Mouse (Mus musculus) liver, embryonic 16.5 days (tissue): ENCODE results near the gene Iqcg. TPM values are rescaled to one million over a fixed set of nuclear protein-coding genes. Genes with fewer than 3 reads are reported as not detected.

Source experiments
- ATAC-seq: fragments of 200-750 bp; cut with Nextera tagmentation; 2 replicates; pipeline ENCODE4 v1.8.0; 2017; ENCODE audit warnings: low read depth, mild to moderate bottlenecking, moderate number of reproducible peaks, moderate library complexity
- H3K27ac ChIP-seq: fragments of 300-500 bp; sonication (generic); 2 replicates; pipeline ENCODE4 v1.5.1; 2014; ENCODE audit warnings: mild to moderate bottlenecking, low read length
- H3K27me3 ChIP-seq: fragments of 300-500 bp; sonication (generic); 2 replicates; pipeline ENCODE4 v1.6.1; 2014; ENCODE audit warnings: low read depth, low read length, mixed read lengths; ENCODE audit not compliant: control insufficient read depth, insufficient read depth
- H3K36me3 ChIP-seq: fragments of 300-500 bp; sonication (generic); 2 replicates; pipeline ENCODE4 v1.6.1; 2014; ENCODE audit warnings: mild to moderate bottlenecking; ENCODE audit not compliant: control insufficient read depth, insufficient read depth
- H3K4me1 ChIP-seq: fragments of 300-500 bp; sonication (generic); 2 replicates; pipeline ENCODE4 v1.6.1; 2014; ENCODE audit warnings: low read depth, low read length, mixed read lengths; ENCODE audit not compliant: control insufficient read depth
- H3K4me2 ChIP-seq: fragments of 300-500 bp; sonication (generic); 2 replicates; pipeline ENCODE4 v1.6.1; 2014; ENCODE audit warnings: low read depth, low read length, mixed read lengths
- H3K4me3 ChIP-seq: fragments of 300-500 bp; sonication (generic); 2 replicates; pipeline ENCODE4 v1.5.1; 2014; ENCODE audit warnings: low read depth, mild to moderate bottlenecking, low read length
- H3K9ac ChIP-seq: fragments of 300-500 bp; sonication (generic); 2 replicates; pipeline ENCODE4 v1.6.1; 2014; ENCODE audit warnings: low read depth, low read length
- H3K9me3 ChIP-seq: fragments of 300-500 bp; sonication (generic); replicated peaks from 2 replicates; pipeline ENCODE4 v1.6.1; 2016; ENCODE audit warnings: low read length; ENCODE audit not compliant: control insufficient read depth
- WGBS: fragments of 180-500 bp; shearing (Covaris S2); extraction: QIAGEN DNeasy Blood & Tissue Kit; methylation state at CpG from one replicate; pipeline ENCODE4 v1.1.7; 2014; ENCODE audit not compliant: insufficient replicate concordance; 5-methylcytosine and 5-hydroxymethylcytosine counted together
- polyA plus RNA-seq: library from polyadenylated mRNA; unstranded; fragments of >200 nt; fragmentation: Nextera tagmentation; extraction: Ambion mirVana; gene quantifications from 2 replicates; pipeline ENCODE4 v1.2.1, GENCODE M21; 2015

Iqcg gene
- polyA plus RNA-seq, 1 experiment from 2014 or later = 0.85 TPM

DNA sequence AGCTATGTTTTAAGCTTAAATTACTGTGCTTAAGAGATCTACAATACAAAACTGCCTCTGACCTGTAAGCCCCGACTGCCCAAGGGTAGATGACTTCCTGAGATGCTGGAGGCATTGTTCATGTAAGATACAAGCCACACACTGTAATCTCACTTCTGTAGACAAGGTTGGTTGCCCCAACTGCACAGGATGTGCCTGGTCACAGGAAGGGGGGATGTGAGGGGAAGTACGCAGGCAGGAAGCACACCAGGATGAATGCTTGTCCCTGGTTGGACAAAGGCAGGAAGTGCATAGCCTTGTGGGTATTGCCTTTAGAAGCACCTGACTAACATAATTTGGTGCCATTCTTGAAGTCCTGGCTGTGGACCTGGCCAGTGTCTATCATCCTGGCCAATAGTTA, 12.8 kb downstream of the Iqcg start:
- Histone ChIP-seq H3K9ac (no peak overlapping the region), H3K4me1 (no peaks in the 10 kb centered on the region), H3K36me3 (no peaks in the 10 kb centered on the region), H3K4me2 (no peak overlapping the region), H3K4me3 (no peak overlapping the region), H3K27me3 (no peaks in the 10 kb centered on the region), H3K27ac (no peak overlapping the region), H3K9me3 (no peaks in the 10 kb centered on the region)
- 20% methylated on average over 2 of the region's 2 CpGs for WGBS
- no peak for ATAC-seq

DNA sequence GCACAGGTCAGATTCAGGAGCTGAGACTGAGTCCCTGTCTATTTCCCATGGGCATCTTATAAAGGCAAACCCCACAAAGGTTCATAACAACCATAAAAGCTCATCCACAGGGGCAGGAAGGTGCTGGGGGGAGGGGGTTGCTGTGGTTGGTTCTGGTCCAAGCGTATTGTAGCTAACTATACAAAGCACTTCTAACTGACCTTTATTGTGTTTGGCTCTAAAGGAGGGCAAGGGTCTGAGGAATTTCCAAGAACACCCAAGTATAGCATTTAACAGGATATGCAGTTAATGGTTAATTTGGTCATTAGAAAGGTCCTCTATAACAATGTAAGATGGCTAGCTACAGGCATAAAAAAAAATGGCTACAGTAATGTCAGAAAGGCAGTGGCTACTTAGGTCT, 13.3 kb downstream of the Iqcg start:
- 56% methylated on average over 1 of the region's 1 CpGs for WGBS
- no peaks in the 10 kb centered on the region for H3K27me3 ChIP-seq
- no peaks in the 10 kb centered on the region for H3K9me3 ChIP-seq
- H3K27ac ChIP-seq = no peak overlapping the region
- no peaks in the 10 kb centered on the region for H3K36me3 ChIP-seq
- ATAC-seq = no peak
- no peaks in the 10 kb centered on the region for H3K4me1 ChIP-seq
- H3K4me3 ChIP-seq = no peak overlapping the region
- no peak overlapping the region for H3K9ac ChIP-seq
- no peak overlapping the region for H3K4me2 ChIP-seq

DNA sequence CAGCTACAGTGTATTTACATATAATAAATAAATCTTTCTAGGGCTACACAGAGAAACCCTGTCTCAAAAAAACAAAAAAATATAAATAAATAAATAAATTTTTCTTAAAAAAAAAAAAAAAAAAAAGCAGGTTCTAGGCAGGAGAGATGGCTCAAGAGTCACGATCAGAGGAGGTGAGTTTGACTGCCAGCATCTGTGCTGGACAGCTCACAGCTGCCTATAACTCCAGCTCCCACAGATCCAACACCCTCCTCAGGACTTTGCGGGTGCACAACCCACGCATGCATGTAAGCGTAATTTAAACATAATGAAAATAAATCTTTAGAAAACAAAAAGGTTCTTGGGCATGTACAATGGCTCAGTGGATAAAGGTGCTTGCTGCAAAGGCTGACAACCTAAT, 20.0 kb downstream of the Iqcg start:
- H3K27me3 ChIP-seq = no peaks in the 10 kb centered on the region
- H3K4me3 ChIP-seq = no peak overlapping the region
- H3K36me3 ChIP-seq = no peaks in the 10 kb centered on the region
- no peak for ATAC-seq
- no peaks in the 10 kb centered on the region for H3K4me1 ChIP-seq
- 79% methylated on average over 4 of the region's 4 CpGs for WGBS
- H3K9me3 ChIP-seq = no peaks in the 10 kb centered on the region
- H3K4me2 ChIP-seq = no peak overlapping the region
- H3K27ac ChIP-seq = no peak overlapping the region
- H3K9ac ChIP-seq = no peak overlapping the region

DNA sequence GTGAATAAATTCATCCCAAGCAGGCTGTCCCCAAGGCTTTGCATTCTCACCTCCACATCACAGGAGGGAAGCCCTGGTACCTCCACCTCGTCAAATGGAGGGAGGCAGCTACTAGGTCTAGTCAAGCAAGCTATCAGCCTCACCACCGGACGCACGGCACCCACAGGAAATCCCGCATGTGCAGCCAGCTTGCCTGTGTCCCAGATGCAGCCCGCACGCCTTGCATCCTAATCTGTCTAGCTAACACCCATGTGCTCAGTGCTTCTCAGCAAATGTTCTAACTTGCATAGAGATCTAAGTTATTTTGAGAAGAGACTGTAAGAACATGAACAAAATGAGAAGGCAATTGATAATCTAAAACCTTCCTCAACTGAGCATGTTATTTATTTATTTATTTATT, 29.7 kb downstream of the Iqcg start:
- 37% methylated on average over 7 of the region's 7 CpGs for WGBS
- Histone ChIP-seq H3K4me2 (no peak overlapping the region), H3K36me3 (no peaks in the 10 kb centered on the region), H3K27me3 (no peaks in the 10 kb centered on the region), H3K4me1 (no peaks in the 10 kb centered on the region), H3K27ac (no peak overlapping the region), H3K4me3 (no peak overlapping the region), H3K9ac (no peak overlapping the region), H3K9me3 (no peaks in the 10 kb centered on the region)
- ATAC-seq = no peak

DNA sequence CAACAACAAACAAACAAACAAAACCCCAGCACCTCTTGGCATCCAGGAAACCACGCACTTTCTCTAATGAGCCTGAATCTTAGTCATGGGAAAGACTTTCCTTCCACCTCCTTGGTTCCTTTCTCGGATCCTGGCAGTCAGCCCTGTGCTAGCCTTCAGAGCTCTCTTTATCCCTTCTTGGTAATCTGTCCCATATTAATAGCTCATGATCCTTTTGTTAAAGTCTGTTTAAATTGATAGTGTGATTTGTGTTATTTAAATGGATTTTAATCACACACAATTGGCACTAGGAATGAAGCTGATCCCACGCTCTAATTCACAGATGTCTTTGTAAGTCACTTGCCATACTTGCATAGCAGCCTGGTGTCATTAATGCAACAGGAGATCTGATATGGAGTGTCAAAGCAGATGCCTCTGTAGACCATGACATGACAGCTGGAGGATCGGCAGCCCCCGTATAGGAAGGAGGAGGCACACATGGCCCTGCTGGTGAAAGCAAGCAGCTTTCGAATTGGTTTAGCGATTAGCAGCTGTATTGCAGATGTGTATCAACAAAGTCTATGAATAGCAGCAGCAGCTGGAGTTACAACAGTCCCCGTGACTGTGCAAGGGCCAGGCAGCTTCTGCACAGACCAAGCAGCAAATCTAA, 31.4 kb downstream of the Iqcg start:
- H3K4me2 ChIP-seq = no peak overlapping the region
- WGBS = 45% methylated on average over 8 of the region's 8 CpGs
- no peak overlapping the region for H3K9ac ChIP-seq
- no peaks in the 10 kb centered on the region for H3K9me3 ChIP-seq
- H3K4me1 ChIP-seq = no peaks in the 10 kb centered on the region
- no peak overlapping the region for H3K27ac ChIP-seq
- no peaks in the 10 kb centered on the region for H3K36me3 ChIP-seq
- no peak overlapping the region for H3K4me3 ChIP-seq
- no peak for ATAC-seq
- H3K27me3 ChIP-seq = no peaks in the 10 kb centered on the region

DNA sequence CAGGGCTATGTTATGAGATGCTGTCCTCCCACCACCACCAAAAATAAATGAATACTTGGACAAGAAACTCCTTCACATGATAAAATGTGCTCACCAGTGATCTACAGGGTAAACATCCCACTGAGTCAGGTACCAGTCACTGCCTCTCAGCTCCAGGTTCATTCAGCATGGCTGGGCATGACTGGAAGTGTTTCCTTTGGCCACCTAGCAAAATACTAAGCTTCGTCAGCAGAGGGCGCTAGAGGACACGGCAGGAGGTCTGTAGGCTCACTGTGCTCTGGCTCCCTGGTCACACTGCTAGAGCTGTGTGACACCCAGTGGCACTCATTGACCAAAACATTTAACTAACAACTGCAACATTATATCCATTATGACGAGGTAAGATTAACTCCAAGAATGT, 32.3 kb downstream of the Iqcg start:
- 0% methylated on average over 4 of the region's 4 CpGs for WGBS
- peak; percentile 69; the same call in 1 of the 2 replicates for ATAC-seq
- Histone ChIP-seq H3K9me3 (no peaks in the 10 kb centered on the region), H3K4me3 (no peak overlapping the region), H3K27me3 (no peaks in the 10 kb centered on the region), H3K4me1 (no peaks in the 10 kb centered on the region), H3K9ac (no peak overlapping the region), H3K36me3 (no peaks in the 10 kb centered on the region), H3K27ac (no peak overlapping the region), H3K4me2 (no peak overlapping the region)

DNA sequence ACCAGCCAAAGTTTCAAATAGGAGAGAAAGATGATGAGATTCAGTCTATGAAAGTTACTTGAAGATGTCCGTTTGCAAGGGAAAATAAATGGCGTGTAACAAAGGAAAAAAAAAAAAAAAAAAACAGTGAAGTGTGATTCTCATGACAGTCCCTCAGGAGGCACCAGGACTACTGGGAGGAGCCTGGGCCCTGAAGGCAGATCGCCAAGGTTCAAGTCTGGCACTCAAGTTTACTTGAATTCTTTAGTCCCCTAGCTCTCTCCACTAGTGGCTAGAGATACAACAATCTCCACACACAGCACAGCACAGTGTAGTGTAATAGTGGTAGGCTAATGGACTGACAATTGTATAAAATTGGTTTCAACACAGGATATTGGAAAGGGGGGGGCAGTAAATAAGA, 34.6 kb downstream of the Iqcg start:
- Histone ChIP-seq H3K4me1 (no peaks in the 10 kb centered on the region), H3K4me3 (no peak overlapping the region), H3K27me3 (no peaks in the 10 kb centered on the region), H3K9me3 (no peaks in the 10 kb centered on the region), H3K9ac (no peak overlapping the region), H3K27ac (no peak overlapping the region), H3K36me3 (no peaks in the 10 kb centered on the region), H3K4me2 (no peak overlapping the region)
- no peak for ATAC-seq
- 62% methylated on average over 3 of the region's 3 CpGs for WGBS

DNA sequence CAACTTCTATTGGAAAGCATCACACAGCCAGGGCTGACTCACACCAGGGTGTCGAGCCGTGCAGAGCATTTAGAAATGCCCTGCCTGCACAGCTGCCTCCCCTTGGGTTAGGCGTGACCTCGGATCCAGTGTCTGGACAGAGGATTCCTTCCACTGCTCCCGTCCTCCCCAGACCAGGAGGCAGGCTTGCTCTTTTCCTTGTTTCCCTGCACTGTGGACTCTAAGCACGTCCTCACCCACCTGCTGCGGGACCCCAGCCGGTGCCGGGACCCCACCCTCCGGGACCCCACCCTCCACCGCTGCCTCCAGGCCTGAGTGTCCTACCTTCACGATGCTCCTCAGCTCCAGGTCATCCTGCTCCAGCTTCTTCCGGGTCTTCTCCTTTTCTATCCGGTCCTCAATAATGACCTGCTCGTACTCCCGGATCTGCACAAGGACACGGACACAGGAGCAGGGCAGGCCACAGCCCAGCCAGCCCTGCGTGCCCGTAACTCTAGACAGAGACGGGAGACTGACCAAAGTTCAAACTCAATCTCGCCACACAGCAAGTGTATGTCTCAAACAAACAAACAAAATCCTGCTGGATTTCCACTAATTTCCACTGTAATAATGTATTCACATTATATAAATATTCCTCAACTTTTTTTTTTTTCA, 36.8 kb downstream of the Iqcg start:
- ATAC-seq = 0 out of 2 replicates have a peak, but pooled peaks have one; percentile 30
- H3K4me3 ChIP-seq = peak overlapping the region; percentile 18; the same call in 1 of the 2 replicates
- no peaks in the 10 kb centered on the region for H3K4me1 ChIP-seq
- no peak overlapping the region for H3K4me2 ChIP-seq
- H3K9ac ChIP-seq = no peak overlapping the region
- no peaks in the 10 kb centered on the region for H3K9me3 ChIP-seq
- 74% methylated on average over 21 of the region's 21 CpGs for WGBS
- no peaks in the 10 kb centered on the region for H3K27me3 ChIP-seq
- H3K27ac ChIP-seq = no peak overlapping the region
- H3K36me3 ChIP-seq = no peaks in the 10 kb centered on the region

DNA sequence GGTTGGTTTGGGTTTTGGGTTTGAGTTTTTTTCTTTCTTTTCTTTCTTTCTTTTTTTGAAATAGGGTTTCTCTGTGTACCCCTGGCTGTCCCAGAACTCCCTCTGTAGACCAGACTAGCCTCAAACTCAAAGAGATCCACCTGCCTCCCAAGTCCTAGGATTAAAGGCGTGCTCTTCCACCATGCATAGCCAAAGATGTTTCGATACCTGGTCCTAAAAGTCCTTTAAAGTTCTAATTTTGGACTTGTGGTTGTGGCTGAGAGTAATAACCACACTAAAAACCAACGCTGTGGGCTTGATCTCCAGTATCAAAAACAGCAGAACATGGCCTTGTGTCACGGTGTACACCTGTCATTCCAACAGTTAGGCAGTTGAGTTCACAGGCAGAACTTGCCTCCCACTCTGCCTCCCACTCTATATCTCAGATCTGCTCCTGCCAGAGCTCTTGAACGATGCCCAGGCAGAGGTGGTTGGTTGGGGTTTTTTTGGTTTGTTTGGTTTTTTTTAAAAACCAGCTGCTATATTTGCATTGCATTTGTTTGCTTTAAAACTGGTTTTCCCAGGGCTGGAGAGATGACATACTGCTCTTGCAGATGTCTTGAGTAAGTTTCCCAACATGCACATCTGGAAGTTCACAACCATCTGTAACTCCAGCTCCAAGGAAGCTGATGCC, 38.2 kb downstream of the Iqcg start:
- Histone ChIP-seq H3K9ac (no peak overlapping the region), H3K4me3 (no peak overlapping the region), H3K27me3 (no peaks in the 10 kb centered on the region), H3K27ac (no peak overlapping the region), H3K36me3 (peaks cover 4% of the 10 kb centered on the region; the same call in 1 of the 2 replicates), H3K4me2 (no peak overlapping the region), H3K4me1 (no peaks in the 10 kb centered on the region), H3K9me3 (no peaks in the 10 kb centered on the region)
- WGBS = 62% methylated on average over 5 of the region's 5 CpGs
- no peak for ATAC-seq
